ENCODE assay signal across 8 mouse cellular contexts in the genomic region with DNA sequence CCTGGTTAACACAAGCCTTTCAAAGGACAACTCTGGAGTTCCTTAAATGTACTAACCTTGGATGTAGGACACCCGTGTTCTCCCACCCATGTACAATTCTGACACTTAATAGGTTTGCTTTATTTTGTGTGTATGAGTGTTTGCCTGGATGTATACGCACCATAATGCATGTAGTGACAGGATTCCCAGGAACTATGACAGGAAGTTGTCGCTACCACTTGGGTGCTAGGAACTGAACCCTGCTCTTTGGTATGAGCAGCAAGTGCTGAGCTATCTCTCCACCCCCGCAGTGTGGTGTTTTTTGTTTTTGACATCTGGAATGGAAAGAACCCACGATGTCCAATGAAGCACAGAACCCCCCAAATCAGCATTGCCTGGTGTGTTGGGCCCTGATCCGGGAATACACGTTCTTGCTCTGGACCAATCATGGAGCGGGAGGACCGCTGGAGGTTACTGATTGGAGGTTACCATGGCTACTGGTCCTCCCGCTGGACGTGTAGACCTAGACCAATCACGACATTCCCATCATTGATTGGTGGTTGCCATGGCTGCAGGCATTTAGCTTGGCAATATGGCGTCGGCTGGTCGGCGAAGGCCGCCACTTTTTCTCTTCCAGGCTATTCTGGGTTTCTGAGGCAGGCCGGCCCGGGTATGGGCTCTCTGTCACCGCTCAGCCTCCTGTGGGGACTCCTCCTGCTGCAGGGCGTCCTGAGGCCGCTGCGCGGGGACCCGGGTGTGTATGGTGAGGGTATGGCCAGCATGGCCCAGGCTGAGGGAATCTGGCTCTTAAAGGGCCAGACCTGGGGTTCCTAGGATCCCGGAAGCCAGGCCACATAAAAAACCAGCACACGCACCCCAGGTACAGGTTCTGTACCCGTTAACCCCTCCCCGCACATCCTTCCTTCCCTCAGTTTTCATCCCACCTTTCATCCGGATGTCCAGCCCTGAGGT. TPM values are rescaled to one million over a fixed set of nuclear protein-coding genes. Genes with fewer than 3 reads are reported as not detected.
DNase-seq lines count a peak whose midpoint lies in the region; ATAC-seq and TF ChIP-seq lines count a peak whose summit lies in the region.

No protein-coding gene starts in this region.

- 5% methylated on average over 30 of the region's 30 CpGs for WGBS in forebrain, embryonic 14.5 days
- WGBS in heart, postnatal 0 days = 10% methylated on average over 30 of the region's 30 CpGs
- WGBS in liver, embryonic 12.5 days (ENCODE audit: insufficient replicate concordance) = 9% methylated on average over 30 of the region's 30 CpGs

- DNase-seq in cerebellum, adult 18-20 months = peak; percentile 89 to 98
- peak; percentile 99 for DNase-seq in forebrain, embryonic 14.5 days (ENCODE audit: low spot score)
- peak; percentile 99 for DNase-seq in heart, postnatal 0 days (ENCODE audit: low spot score)
- DNase-seq in kidney, postnatal 25 days = peak; percentile 97 to 99
- peak; percentile 66 to 74 for DNase-seq in natural killer cell, adult 2 months (ENCODE audit: low spot score in 2 of 2)
- peak; percentile 85 for DNase-seq in splenic B cell, adult 2 months (ENCODE audit: low read depth, low spot score)

- H3K9ac ChIP-seq in ES-Bruce4 (ENCODE audit: low read depth, poor library complexity, severe bottlenecking) = peak overlapping the region; percentile 30; the same call in 1 of the 2 replicates
- peak overlapping the region; percentile 75 for H3K9ac ChIP-seq in forebrain, embryonic 14.5 days (ENCODE audit: low read length)
- H3K9ac ChIP-seq in heart, postnatal 0 days (replicated peaks; ENCODE audit: low read depth, low read length) = peak overlapping the region; percentile 47; the same call in 1 of the 2 replicates
- peak overlapping the region; percentile 53 for H3K9ac ChIP-seq in liver, embryonic 12.5 days

- no peak for TF ChIP-seq CTCF in ES-Bruce4 (IDR thresholded peaks at IDR 0.05; ENCODE audit: low read depth, low read length)
- TF ChIP-seq CTCF in heart, postnatal 0 days (IDR thresholded peaks at IDR 0.05; ENCODE audit: low read depth) = no peak

- H3K36me3 ChIP-seq in ES-Bruce4 (ENCODE audit: control insufficient read depth, insufficient read depth, low read length, poor library complexity, severe bottlenecking) = 0 out of 2 replicates have a peak, but pooled peaks cover 5% of the 10 kb centered on the region
- H3K36me3 ChIP-seq in forebrain, embryonic 14.5 days (ENCODE audit: control insufficient read depth, insufficient read depth, low read length) = peaks cover 29% of the 10 kb centered on the region
- peaks cover 28% of the 10 kb centered on the region for H3K36me3 ChIP-seq in heart, postnatal 0 days (replicated peaks; ENCODE audit: control insufficient read depth, insufficient read depth, low read length)
- H3K36me3 ChIP-seq in liver, embryonic 12.5 days = peaks cover 33% of the 10 kb centered on the region
- 0 out of 2 replicates have a peak, but pooled peaks cover 3% of the 10 kb centered on the region for H3K36me3 ChIP-seq in splenic B cell, adult 2 months (ENCODE audit: control insufficient read depth, insufficient read depth, low read length, poor library complexity, severe bottlenecking)

- no peaks in the 10 kb centered on the region for H3K9me3 ChIP-seq in ES-Bruce4 (replicated peaks; ENCODE audit: control insufficient read depth, insufficient read depth, low read length, poor library complexity, severe bottlenecking)
- no peaks in the 10 kb centered on the region for H3K9me3 ChIP-seq in forebrain, embryonic 14.5 days (replicated peaks; ENCODE audit: control insufficient read depth, low read length)
- no peaks in the 10 kb centered on the region for H3K9me3 ChIP-seq in heart, postnatal 0 days (replicated peaks; ENCODE audit: control insufficient read depth, low read length)
- no peaks in the 10 kb centered on the region for H3K9me3 ChIP-seq in liver, embryonic 12.5 days (replicated peaks)

- H3K4me2 ChIP-seq in forebrain, embryonic 14.5 days (ENCODE audit: low read length) = peak overlapping the region; percentile 65
- H3K4me2 ChIP-seq in heart, postnatal 0 days (ENCODE audit: low read depth, low read length) = peak overlapping the region; percentile 82
- peak overlapping the region; percentile 83 for H3K4me2 ChIP-seq in liver, embryonic 12.5 days

- TF ChIP-seq EP300 in ES-Bruce4 (IDR thresholded peaks at IDR 0.05; ENCODE audit: insufficient read depth, low read depth, low read length) = no peak
- TF ChIP-seq EP300 in heart, postnatal 0 days (IDR thresholded peaks at IDR 0.05; ENCODE audit: low read depth) = no peak

- TF ChIP-seq POLR2A in ES-Bruce4 (IDR thresholded peaks at IDR 0.05; ENCODE audit: insufficient read depth, low read length) = no peak

- H3K4me1 ChIP-seq in ES-Bruce4 (ENCODE audit: control insufficient read depth, insufficient read depth, low read length) = no peaks in the 10 kb centered on the region
- peaks cover 5% of the 10 kb centered on the region; the same call in 1 of the 2 replicates for H3K4me1 ChIP-seq in forebrain, embryonic 14.5 days (ENCODE audit: control insufficient read depth, insufficient read depth, low read length)
- H3K4me1 ChIP-seq in heart, postnatal 0 days (ENCODE audit: control insufficient read depth, insufficient read depth) = peaks cover 6% of the 10 kb centered on the region; the same call in 1 of the 2 replicates
- H3K4me1 ChIP-seq in liver, embryonic 12.5 days = peaks cover 12% of the 10 kb centered on the region

- H3K4me3 ChIP-seq in ES-Bruce4 (ENCODE audit: low read depth, low read length) = peak overlapping the region; percentile 71
- H3K4me3 ChIP-seq in forebrain, embryonic 14.5 days (ENCODE audit: low read depth, low read length) = peak overlapping the region; percentile 79
- H3K4me3 ChIP-seq in heart, postnatal 0 days (ENCODE audit: low read depth, low read length) = peak overlapping the region; percentile 64
- peak overlapping the region; percentile 68 for H3K4me3 ChIP-seq in liver, embryonic 12.5 days

- peak; percentile 100 for ATAC-seq in forebrain, embryonic 14.5 days
- peak; percentile 100 for ATAC-seq in heart, postnatal 0 days (ENCODE audit: insufficient read depth, low read depth)
- peak; percentile 95 for ATAC-seq in liver, embryonic 12.5 days

- no peaks in the 10 kb centered on the region for H3K27me3 ChIP-seq in ES-Bruce4 (ENCODE audit: control insufficient read depth, insufficient read depth, low read length, poor library complexity, severe bottlenecking)
- H3K27me3 ChIP-seq in forebrain, embryonic 14.5 days (replicated peaks; ENCODE audit: control insufficient read depth, insufficient read depth, low read length) = no peaks in the 10 kb centered on the region
- no peaks in the 10 kb centered on the region for H3K27me3 ChIP-seq in heart, postnatal 0 days (ENCODE audit: control insufficient read depth, insufficient read depth, low read length)
- no peaks in the 10 kb centered on the region for H3K27me3 ChIP-seq in liver, embryonic 12.5 days (replicated peaks)
- no peaks in the 10 kb centered on the region for H3K27me3 ChIP-seq in splenic B cell, adult 2 months (ENCODE audit: control insufficient read depth, insufficient read depth, low read length, poor library complexity, severe bottlenecking)

- H3K27ac ChIP-seq in ES-Bruce4 (ENCODE audit: insufficient read depth, low read length) = no peak overlapping the region
- H3K27ac ChIP-seq in forebrain, embryonic 14.5 days (ENCODE audit: low read depth, low read length) = no peak overlapping the region
- H3K27ac ChIP-seq in heart, postnatal 0 days (ENCODE audit: low read depth) = no peak overlapping the region
- no peak overlapping the region for H3K27ac ChIP-seq in liver, embryonic 12.5 days

RNA-seq across cellular contexts. Expression of gene Gtf2h3, which starts 19.6 kb away (rescaled TPM):
- 83.6 and 83.8 TPM in 2 replicates for polyA plus RNA-seq in ES-Bruce4 (2011; ENCODE audit: insufficient read depth, insufficient read length, low read depth, missing spikeins)
- polyA plus RNA-seq in forebrain, embryonic 14.5 days (2014; fragmentation: Nextera tagmentation; extraction: Ambion mirVana) = 62.9 and 67.3 TPM in 2 replicates
- total RNA-seq in heart, postnatal 0 days (2014; rRNA removed; ENCODE audit: low replicate concordance) = 18.9 and 49.7 TPM in 2 replicates
- polyA plus RNA-seq in heart, postnatal 0 days (2015; fragmentation: Nextera tagmentation; extraction: Ambion mirVana) = 21.1 and 22.3 TPM in 2 replicates
- 42.1 and 43.3 TPM in 2 replicates for polyA plus RNA-seq in liver, embryonic 12.5 days (2016; fragmentation: Nextera tagmentation; extraction: Ambion mirVana)

RNA-seq across cellular contexts. Expression of gene Eif2b1, which starts 19.6 kb away (rescaled TPM):
- polyA plus RNA-seq in ES-Bruce4 (2011; ENCODE audit: insufficient read depth, insufficient read length, low read depth, missing spikeins) = 57.1 and 61.3 TPM in 2 replicates
- polyA plus RNA-seq in forebrain, embryonic 14.5 days (2014; fragmentation: Nextera tagmentation; extraction: Ambion mirVana) = 79.9 and 81.9 TPM in 2 replicates
- total RNA-seq in heart, postnatal 0 days (2014; rRNA removed; ENCODE audit: low replicate concordance) = 23.7 and 58.6 TPM in 2 replicates
- polyA plus RNA-seq in heart, postnatal 0 days (2015; fragmentation: Nextera tagmentation; extraction: Ambion mirVana) = 49.5 and 51.5 TPM in 2 replicates
- polyA plus RNA-seq in liver, embryonic 12.5 days (2016; fragmentation: Nextera tagmentation; extraction: Ambion mirVana) = 74.6 and 80.1 TPM in 2 replicates

RNA-seq across cellular contexts. Expression of gene Atp6v0a2, which starts 29.9 kb away (rescaled TPM):
- polyA plus RNA-seq in ES-Bruce4 (2011; ENCODE audit: insufficient read depth, insufficient read length, low read depth, missing spikeins) = 15.4 and 16.8 TPM in 2 replicates
- 36.6 and 38.2 TPM in 2 replicates for polyA plus RNA-seq in forebrain, embryonic 14.5 days (2014; fragmentation: Nextera tagmentation; extraction: Ambion mirVana)
- 20.4 and 30.1 TPM in 2 replicates for total RNA-seq in heart, postnatal 0 days (2014; rRNA removed; ENCODE audit: low replicate concordance)
- 22.4 and 27.0 TPM in 2 replicates for polyA plus RNA-seq in heart, postnatal 0 days (2015; fragmentation: Nextera tagmentation; extraction: Ambion mirVana)
- 21.2 and 25.5 TPM in 2 replicates for polyA plus RNA-seq in liver, embryonic 12.5 days (2016; fragmentation: Nextera tagmentation; extraction: Ambion mirVana)

RNA-seq across cellular contexts. Expression of gene Ddx55, which starts 45.8 kb away (rescaled TPM):
- polyA plus RNA-seq in ES-Bruce4 (2011; ENCODE audit: insufficient read depth, insufficient read length, low read depth, missing spikeins) = 13.2 and 13.7 TPM in 2 replicates
- polyA plus RNA-seq in forebrain, embryonic 14.5 days (2014; fragmentation: Nextera tagmentation; extraction: Ambion mirVana) = 16.8 and 21.2 TPM in 2 replicates
- total RNA-seq in heart, postnatal 0 days (2014; rRNA removed; ENCODE audit: low replicate concordance) = 1.1 and 5.2 TPM in 2 replicates
- 4.9 and 5.9 TPM in 2 replicates for polyA plus RNA-seq in heart, postnatal 0 days (2015; fragmentation: Nextera tagmentation; extraction: Ambion mirVana)
- 11.9 and 12.4 TPM in 2 replicates for polyA plus RNA-seq in liver, embryonic 12.5 days (2016; fragmentation: Nextera tagmentation; extraction: Ambion mirVana)

RNA-seq across cellular contexts. Expression of gene Tmed2, which starts 58.0 kb away (rescaled TPM):
- 193 and 281 TPM in 2 replicates for polyA plus RNA-seq in ES-Bruce4 (2011; ENCODE audit: insufficient read depth, insufficient read length, low read depth, missing spikeins)
- 416 and 423 TPM in 2 replicates for polyA plus RNA-seq in forebrain, embryonic 14.5 days (2014; fragmentation: Nextera tagmentation; extraction: Ambion mirVana)
- total RNA-seq in heart, postnatal 0 days (2014; rRNA removed; ENCODE audit: low replicate concordance) = 331 and 388 TPM in 2 replicates
- polyA plus RNA-seq in heart, postnatal 0 days (2015; fragmentation: Nextera tagmentation; extraction: Ambion mirVana) = 389 and 404 TPM in 2 replicates
- 394 and 403 TPM in 2 replicates for polyA plus RNA-seq in liver, embryonic 12.5 days (2016; fragmentation: Nextera tagmentation; extraction: Ambion mirVana)
